Mouse (Mus musculus) liver, embryonic 15.5 days (tissue): ENCODE results near the gene Slc18a2. TPM values are rescaled to one million over a fixed set of nuclear protein-coding genes. Genes with fewer than 3 reads are reported as not detected.

Source experiments
- ATAC-seq: fragments of 200-750 bp; cut with Nextera tagmentation; 2 replicates; pipeline ENCODE4 v1.8.0; 2017; ENCODE audit warnings: moderate number of reproducible peaks, mild to moderate bottlenecking, moderate library complexity; ENCODE audit not compliant: insufficient read depth
- H3K27ac ChIP-seq: fragments of 300-500 bp; sonication (generic); replicated peaks from 2 replicates; pipeline ENCODE4 v1.5.1; 2015; ENCODE audit warnings: mild to moderate bottlenecking, inconsistent platforms
- H3K27me3 ChIP-seq: fragments of 300-500 bp; sonication (generic); 2 replicates; pipeline ENCODE4 v1.6.1; 2015; ENCODE audit warnings: mild to moderate bottlenecking, inconsistent platforms
- H3K36me3 ChIP-seq: fragments of 300-500 bp; sonication (generic); replicated peaks from 2 replicates; pipeline ENCODE4 v1.6.1; 2015; ENCODE audit warnings: moderate library complexity, mild to moderate bottlenecking, inconsistent platforms
- H3K4me1 ChIP-seq: fragments of 300-500 bp; sonication (generic); replicated peaks from 2 replicates; pipeline ENCODE4 v1.6.1; 2015; ENCODE audit warnings: inconsistent platforms
- H3K4me2 ChIP-seq: fragments of 300-500 bp; sonication (generic); 2 replicates; pipeline ENCODE4 v1.6.1; 2015; ENCODE audit warnings: moderate library complexity, mild to moderate bottlenecking, inconsistent platforms
- H3K4me3 ChIP-seq: fragments of 300-500 bp; sonication (generic); replicated peaks from 2 replicates; pipeline ENCODE4 v1.5.1; 2015; ENCODE audit warnings: mild to moderate bottlenecking, inconsistent platforms
- H3K9ac ChIP-seq: fragments of 300-500 bp; sonication (generic); 2 replicates; pipeline ENCODE4 v1.6.1; 2015; ENCODE audit warnings: moderate library complexity, mild to moderate bottlenecking, inconsistent platforms
- H3K9me3 ChIP-seq: fragments of 300-500 bp; sonication (generic); replicated peaks from 2 replicates; pipeline ENCODE4 v1.6.1; 2016; ENCODE audit warnings: inconsistent platforms
- WGBS: fragments of 180-500 bp; shearing (Covaris S2); methylation state at CpG from one replicate; pipeline ENCODE4 v1.1.7; 2015; ENCODE audit warnings: mixed read lengths; ENCODE audit not compliant: insufficient replicate concordance; 5-methylcytosine and 5-hydroxymethylcytosine counted together
- polyA plus RNA-seq: library from polyadenylated mRNA; unstranded; fragments of >200 nt; fragmentation: Nextera tagmentation; extraction: Ambion mirVana; gene quantifications from 2 replicates; pipeline ENCODE4 v1.2.1, GENCODE M21; 2015

Gene Slc18a2
- polyA plus RNA-seq = 2.8 and 3.0 TPM in 2 replicates

GRCm38 (mm10) chr19:59260718-59261442, at the start of gene Slc18a2:
Slc18a2 (plus strand) TSS chr19:59260896.
- H3K4me3 ChIP-seq = peak within 1 kb of the TSS; percentile 39
- H3K27me3 ChIP-seq = peaks cover 43% of the 10 kb centered on the region
- H3K4me2 ChIP-seq = peak within 1 kb of the TSS; percentile 65
- peak; percentile 44; the same call in 1 of the 2 replicates for ATAC-seq
- H3K9ac ChIP-seq = no peak within 1 kb of the TSS
- WGBS = under 1% methylated on average over 55 of the region's 55 CpGs
- H3K4me1 ChIP-seq = peaks cover 14% of the 10 kb centered on the region
- H3K36me3 ChIP-seq = no peaks in the 10 kb centered on the region
- H3K9me3 ChIP-seq = no peaks in the 10 kb centered on the region
- no peak within 1 kb of the TSS for H3K27ac ChIP-seq

GRCm38 (mm10) chr19:59216891-59217290, 43.8 kb upstream of the Slc18a2 start:
- 52% methylated on average over 3 of the region's 3 CpGs for WGBS
- no peak for ATAC-seq
- H3K9ac ChIP-seq = no peak overlapping the region
- H3K36me3 ChIP-seq = no peaks in the 10 kb centered on the region
- H3K27me3 ChIP-seq = peaks cover 4% of the 10 kb centered on the region; the same call in 1 of the 2 replicates
- no peak overlapping the region for H3K27ac ChIP-seq
- no peak overlapping the region for H3K4me2 ChIP-seq
- no peaks in the 10 kb centered on the region for H3K9me3 ChIP-seq
- H3K4me1 ChIP-seq = no peaks in the 10 kb centered on the region
- H3K4me3 ChIP-seq = no peak overlapping the region

GRCm38 (mm10) chr19:59218991-59219390, 41.7 kb upstream of the Slc18a2 start, which contains the start of gene Kcnk18:
Kcnk18 (plus strand) TSS chr19:59219214.
- Histone ChIP-seq H3K27ac (no peak within 1 kb of the TSS), H3K4me3 (no peak within 1 kb of the TSS), H3K9me3 (no peaks in the 10 kb centered on the region), H3K4me2 (no peak within 1 kb of the TSS), H3K9ac (no peak within 1 kb of the TSS), H3K36me3 (no peaks in the 10 kb centered on the region), H3K4me1 (no peaks in the 10 kb centered on the region), H3K27me3 (peaks cover 4% of the 10 kb centered on the region; the same call in 1 of the 2 replicates)
- WGBS = 73% methylated on average over 8 of the region's 8 CpGs
- no peak for ATAC-seq

GRCm38 (mm10) chr19:59221131-59221530, 39.6 kb upstream of the Slc18a2 start:
- H3K4me1 ChIP-seq = no peaks in the 10 kb centered on the region
- ATAC-seq = no peak
- H3K9me3 ChIP-seq = no peaks in the 10 kb centered on the region
- no peak overlapping the region for H3K4me2 ChIP-seq
- H3K36me3 ChIP-seq = no peaks in the 10 kb centered on the region
- H3K9ac ChIP-seq = no peak overlapping the region
- no peak overlapping the region for H3K4me3 ChIP-seq
- 68% methylated on average over 3 of the region's 3 CpGs for WGBS
- peaks cover 4% of the 10 kb centered on the region; the same call in 1 of the 2 replicates for H3K27me3 ChIP-seq
- no peak overlapping the region for H3K27ac ChIP-seq

GRCm38 (mm10) chr19:59228376-59228775, 32.3 kb upstream of the Slc18a2 start:
- Histone ChIP-seq H3K4me3 (no peak overlapping the region), H3K27me3 (no peaks in the 10 kb centered on the region), H3K4me2 (no peak overlapping the region), H3K9me3 (no peaks in the 10 kb centered on the region), H3K4me1 (no peaks in the 10 kb centered on the region), H3K36me3 (no peaks in the 10 kb centered on the region), H3K9ac (no peak overlapping the region), H3K27ac (no peak overlapping the region)
- WGBS = 32% methylated on average over 3 of the region's 3 CpGs
- ATAC-seq = no peak

GRCm38 (mm10) chr19:59232786-59233185, 27.9 kb upstream of the Slc18a2 start:
- no peaks in the 10 kb centered on the region for H3K9me3 ChIP-seq
- no peaks in the 10 kb centered on the region for H3K4me1 ChIP-seq
- ATAC-seq = no peak
- 46% methylated on average over 5 of the region's 5 CpGs for WGBS
- H3K27me3 ChIP-seq = 0 out of 2 replicates have a peak, but pooled peaks cover 7% of the 10 kb centered on the region
- H3K9ac ChIP-seq = no peak overlapping the region
- no peak overlapping the region for H3K4me3 ChIP-seq
- no peak overlapping the region for H3K27ac ChIP-seq
- H3K4me2 ChIP-seq = no peak overlapping the region
- no peaks in the 10 kb centered on the region for H3K36me3 ChIP-seq

- H3K9ac ChIP-seq = no peak overlapping the region
- no peak for ATAC-seq
- no peak overlapping the region for H3K4me2 ChIP-seq
- 64% methylated on average over 18 of the region's 18 CpGs for WGBS
- H3K36me3 ChIP-seq = no peaks in the 10 kb centered on the region
- H3K4me3 ChIP-seq = no peak overlapping the region
- no peaks in the 10 kb centered on the region for H3K4me1 ChIP-seq
- H3K27ac ChIP-seq = no peak overlapping the region
- peaks cover 14% of the 10 kb centered on the region; the same call in 1 of the 2 replicates for H3K27me3 ChIP-seq
- no peaks in the 10 kb centered on the region for H3K9me3 ChIP-seq
Observed at GRCm38 (mm10) chr19:59235001-59235400, 25.7 kb upstream of the Slc18a2 start.

GRCm38 (mm10) chr19:59236046-59236445, 24.6 kb upstream of the Slc18a2 start:
- no peak overlapping the region for H3K9ac ChIP-seq
- no peaks in the 10 kb centered on the region for H3K36me3 ChIP-seq
- H3K4me1 ChIP-seq = no peaks in the 10 kb centered on the region
- WGBS = 58% methylated on average over 6 of the region's 6 CpGs
- no peaks in the 10 kb centered on the region for H3K9me3 ChIP-seq
- H3K4me3 ChIP-seq = no peak overlapping the region
- peaks cover 14% of the 10 kb centered on the region; the same call in 1 of the 2 replicates for H3K27me3 ChIP-seq
- ATAC-seq = no peak
- no peak overlapping the region for H3K27ac ChIP-seq
- H3K4me2 ChIP-seq = no peak overlapping the region

GRCm38 (mm10) chr19:59238630-59239029, 22.1 kb upstream of the Slc18a2 start:
- no peak overlapping the region for H3K9ac ChIP-seq
- H3K27ac ChIP-seq = no peak overlapping the region
- H3K4me2 ChIP-seq = no peak overlapping the region
- H3K36me3 ChIP-seq = no peaks in the 10 kb centered on the region
- 44% methylated on average over 3 of the region's 3 CpGs for WGBS
- no peak overlapping the region for H3K4me3 ChIP-seq
- peaks cover 14% of the 10 kb centered on the region; the same call in 1 of the 2 replicates for H3K27me3 ChIP-seq
- no peak for ATAC-seq
- no peaks in the 10 kb centered on the region for H3K9me3 ChIP-seq
- no peaks in the 10 kb centered on the region for H3K4me1 ChIP-seq

- 17% methylated on average over 17 of the region's 17 CpGs for WGBS
- Histone ChIP-seq H3K27ac (no peak overlapping the region), H3K27me3 (peaks cover 14% of the 10 kb centered on the region; the same call in 1 of the 2 replicates), H3K4me3 (no peak overlapping the region), H3K9ac (no peak overlapping the region), H3K4me2 (no peak overlapping the region), H3K9me3 (no peaks in the 10 kb centered on the region), H3K4me1 (no peaks in the 10 kb centered on the region), H3K36me3 (no peaks in the 10 kb centered on the region)
- ATAC-seq = no peak
Observed at GRCm38 (mm10) chr19:59239124-59239817, 21.4 kb upstream of the Slc18a2 start.

- Histone ChIP-seq H3K4me1 (no peaks in the 10 kb centered on the region), H3K4me2 (no peak overlapping the region), H3K4me3 (no peak overlapping the region), H3K36me3 (no peaks in the 10 kb centered on the region), H3K9me3 (no peaks in the 10 kb centered on the region), H3K27ac (no peak overlapping the region), H3K9ac (no peak overlapping the region), H3K27me3 (peaks cover 9% of the 10 kb centered on the region; the same call in 1 of the 2 replicates)
- 70% methylated on average over 4 of the region's 4 CpGs for WGBS
- ATAC-seq = no peak
Observed at GRCm38 (mm10) chr19:59241987-59242386, 18.7 kb upstream of the Slc18a2 start.
